Mouse (Mus musculus) kidney, postnatal 10 days (tissue): Measurements from ENCODE around the gene Dkkl1.

ENCODE experiments used
- DNase-seq: peaks from one replicate; pipeline ENCODE4 v3.0.0; 2021; ENCODE audit warnings: mixed read lengths

The Dkkl1 gene

DNA sequence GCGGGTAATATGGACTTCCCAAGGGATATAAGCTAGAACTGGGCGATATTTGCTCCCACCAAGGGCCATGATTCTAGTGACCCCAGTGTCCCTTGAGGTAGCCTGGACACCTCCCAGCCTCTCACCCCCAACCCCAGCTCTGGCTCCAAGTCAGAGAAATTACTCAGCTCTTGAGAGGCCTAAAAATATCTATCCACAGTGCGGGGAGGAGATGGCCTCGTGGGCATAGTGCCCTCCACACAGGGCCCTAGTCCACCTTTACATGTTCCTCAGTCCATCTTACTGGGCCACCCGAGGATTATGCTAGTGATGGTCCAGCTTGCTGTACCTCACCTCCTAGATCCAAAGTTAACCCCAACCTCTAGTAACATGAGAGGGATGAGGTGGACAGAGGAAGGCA is 47.1 kb downstream of the Dkkl1 start:
- DNase-seq: no peak

DNA sequence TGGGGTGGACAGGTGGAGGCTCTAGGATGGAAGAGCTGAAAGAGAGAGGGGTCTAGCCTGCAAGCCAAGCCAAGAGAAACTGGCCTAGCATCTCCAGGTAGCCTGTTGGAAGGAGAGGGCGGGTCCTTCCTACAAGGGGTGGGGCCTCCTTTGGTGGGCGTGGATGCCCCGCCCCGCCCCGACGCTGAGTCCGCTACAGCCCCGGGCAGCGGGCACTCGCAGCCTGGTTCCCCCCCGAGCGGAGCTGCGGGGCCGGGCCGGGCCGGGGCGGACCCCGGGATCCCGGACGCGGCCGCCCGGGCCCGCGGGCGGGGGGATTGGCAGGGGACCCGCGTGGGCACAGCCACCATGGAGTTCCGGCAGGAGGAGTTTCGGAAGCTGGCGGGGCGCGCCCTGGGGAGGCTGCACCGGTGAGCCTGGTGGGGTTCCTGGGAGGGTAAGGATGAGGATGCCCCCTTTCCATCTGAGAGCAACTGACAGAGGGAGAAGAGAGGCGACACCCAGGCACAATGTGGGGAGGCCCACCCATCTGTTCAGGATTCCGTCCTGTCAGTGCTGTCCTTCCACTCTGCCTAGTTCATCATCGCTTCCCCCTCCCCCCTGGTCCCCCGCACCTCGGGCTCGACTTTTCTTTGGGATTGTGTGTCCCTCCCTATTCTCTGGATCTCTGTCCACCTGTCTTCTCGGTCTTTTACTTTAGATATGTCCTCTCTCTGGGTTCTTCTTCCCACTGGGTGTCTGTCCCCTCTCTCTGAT is 48.0 kb downstream of the Dkkl1 start, which contains the start of gene Slc17a7:
TSS of gene Slc17a7 (plus strand) at position 215 of the 756 bp plus-strand sequence.
- peak; percentile 59 for DNase-seq

DNA sequence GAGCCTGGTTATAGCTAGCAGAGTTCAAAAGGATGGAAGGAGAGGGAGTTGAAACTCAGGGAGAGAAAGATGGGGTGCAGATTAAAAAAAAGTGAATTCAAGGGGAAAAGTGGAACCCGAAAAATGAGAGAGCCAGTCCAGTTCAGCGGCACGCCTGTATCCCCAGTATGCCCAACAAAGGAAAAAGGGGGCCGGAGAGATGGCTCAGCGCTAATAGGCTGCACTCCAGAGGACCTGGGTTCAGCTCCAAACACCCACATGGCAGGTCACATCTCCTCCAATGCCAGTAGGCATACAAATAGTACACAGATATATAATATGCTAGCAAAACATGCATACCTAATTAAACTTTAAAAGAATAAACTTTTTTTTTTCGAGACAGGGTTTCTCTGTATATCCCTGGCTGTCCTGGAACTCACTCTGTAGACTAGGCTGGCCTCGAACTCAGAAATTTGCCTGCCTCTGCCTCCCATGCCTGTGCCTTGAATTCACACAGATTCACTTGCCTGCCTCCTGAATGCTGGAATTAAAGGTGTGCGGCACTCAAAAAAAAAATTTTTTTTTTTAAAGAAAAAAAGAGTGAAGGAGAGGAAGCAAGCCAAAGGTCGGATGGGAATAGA is 48.8 kb downstream of the Dkkl1 start:
- DNase-seq: no peak

DNA sequence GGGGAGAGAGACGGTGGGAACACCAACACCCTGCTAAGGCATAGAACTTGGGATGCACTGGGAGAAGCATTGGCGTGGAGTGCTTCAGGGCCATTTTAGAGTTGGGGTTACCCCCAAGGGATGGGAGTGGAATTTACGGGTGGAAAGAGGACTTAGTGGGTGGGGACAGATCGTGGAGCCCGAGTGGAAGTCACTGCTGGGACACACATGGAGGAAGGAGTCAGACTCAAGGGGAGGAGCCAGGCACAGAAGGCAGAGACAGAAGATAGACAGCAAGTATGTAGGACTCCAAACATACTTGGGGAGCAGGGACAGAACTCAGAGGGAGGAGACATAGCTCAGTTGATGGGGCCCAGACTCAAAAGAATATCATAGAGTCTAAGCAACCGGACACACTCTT is 49.4 kb downstream of the Dkkl1 start:
- no peak for DNase-seq

DNA sequence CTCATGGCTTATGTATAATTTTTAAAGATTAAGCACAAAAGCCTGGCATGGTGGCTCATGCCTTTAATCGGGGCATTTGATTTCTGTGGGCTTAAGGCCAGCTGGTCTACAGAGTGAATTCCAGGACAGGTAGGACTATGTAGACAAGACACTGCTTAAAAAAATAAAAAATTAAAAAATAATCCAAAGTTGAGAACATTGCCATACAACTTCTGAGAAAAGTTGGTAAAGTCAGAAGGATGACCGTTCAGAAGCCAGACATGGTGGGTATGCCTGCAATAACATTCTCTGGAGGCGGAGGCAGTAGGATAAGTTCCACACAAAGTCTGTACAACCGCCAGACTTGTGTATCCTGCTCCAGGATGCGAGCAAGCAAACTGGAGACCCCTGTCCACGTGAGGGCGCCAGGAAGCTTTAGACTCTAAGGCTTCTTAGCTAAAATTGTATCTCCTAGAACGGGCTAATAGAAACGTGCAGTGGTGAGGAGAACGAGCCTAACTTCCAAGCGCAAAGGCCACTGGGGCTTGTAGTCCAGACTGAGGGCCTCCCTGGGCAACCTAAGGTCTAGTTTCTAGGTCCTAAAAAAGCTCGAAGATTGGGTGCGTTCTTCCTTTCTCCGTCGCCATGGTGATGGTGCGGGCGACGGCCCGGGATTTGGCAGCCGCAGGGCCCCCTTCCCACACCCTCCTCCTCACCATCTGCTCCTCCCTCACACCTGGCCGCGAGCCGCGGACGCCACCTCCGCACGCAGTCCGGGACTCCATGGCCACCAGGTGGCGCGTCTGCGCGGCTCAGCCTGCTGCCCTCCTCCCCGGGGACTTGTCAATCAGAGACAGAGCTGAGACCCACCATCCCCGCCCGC is 50.1 kb downstream of the Dkkl1 start:
- peak; percentile 93 for DNase-seq

DNA sequence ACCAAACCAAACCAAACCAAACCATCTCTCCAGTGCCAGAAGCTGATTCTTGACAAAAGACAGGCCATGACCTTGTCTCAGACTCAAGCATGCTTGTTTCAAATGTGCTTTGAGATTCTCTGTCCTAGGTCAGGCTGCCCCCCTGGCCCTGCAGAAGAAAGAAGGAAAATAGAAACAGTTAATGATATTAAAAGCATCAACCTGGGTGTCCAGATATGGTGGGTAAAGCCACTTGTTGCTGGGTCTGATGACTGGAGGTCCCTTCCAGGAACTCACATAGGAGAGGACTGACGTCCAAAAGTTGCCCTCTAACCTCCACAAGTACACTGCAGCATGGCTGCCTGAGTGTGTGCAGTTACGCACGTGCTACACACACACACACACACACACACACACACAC is 51.1 kb downstream of the Dkkl1 start:
- DNase-seq: no peak

DNA sequence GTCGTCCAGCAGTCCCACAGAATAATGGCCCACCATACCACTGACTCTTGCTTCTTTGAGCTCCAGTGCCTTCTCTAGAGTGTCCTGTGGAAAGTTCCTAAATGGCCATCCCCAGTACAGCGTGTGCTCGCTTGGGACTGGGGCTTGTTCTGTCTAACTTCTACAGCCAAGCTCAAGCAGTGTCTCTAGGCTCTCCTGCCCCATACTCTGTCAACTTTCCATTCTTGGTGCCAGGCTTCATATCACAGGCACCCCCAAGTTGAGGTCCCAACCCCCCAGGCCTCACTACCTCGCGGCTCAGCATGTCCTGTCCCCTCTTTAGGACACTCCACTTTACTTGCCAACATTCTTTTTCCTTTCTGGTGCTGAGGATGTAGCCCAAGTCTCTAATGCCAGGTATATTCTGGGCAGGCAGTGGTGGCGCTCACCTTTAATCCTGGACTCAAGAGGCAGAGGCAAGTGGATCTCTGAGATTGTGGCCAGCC is 51.6 kb downstream of the Dkkl1 start:
- DNase-seq: no peak

DNA sequence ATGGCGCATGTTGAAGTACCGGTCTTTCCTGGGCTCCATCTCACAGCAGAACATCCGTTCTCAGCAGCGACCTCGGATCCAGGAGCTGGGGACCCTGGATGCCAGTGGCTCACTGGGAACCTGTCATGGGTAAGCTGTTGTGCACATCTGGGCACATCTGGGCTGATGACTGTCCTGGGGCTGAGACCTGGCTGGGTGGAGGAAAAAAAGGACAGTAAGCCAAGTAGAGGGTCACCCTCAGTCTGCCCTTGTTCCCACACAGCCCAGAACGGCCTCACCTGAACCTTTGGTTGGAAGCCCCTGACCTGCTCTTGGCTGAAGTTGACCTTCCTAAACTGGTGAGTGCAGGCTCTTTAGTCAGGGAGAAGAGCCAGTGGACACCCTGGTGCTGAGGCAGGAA is 53.0 kb downstream of the Dkkl1 start:
- DNase-seq: no peak
